10 mouse cellular contexts compared by ENCODE assay signal in genomic region chr13:11432465-11433339, GRCm38 (mm10).
A peak's percentile ranks its signal among the peaks of the same experiment; 100 is the strongest.
DNase-seq lines count a peak whose midpoint lies in the region; ATAC-seq and TF ChIP-seq lines count a peak whose summit lies in the region.
"Had no signal": no experiment of that assay in that cellular context is flagged by ENCODE, and none has a peak within 500 bp of the region (broad histone marks: within the 10 kb centered on the region; RNA-seq: fewer than 3 reads in every experiment).

No protein-coding gene starts in this region.

- no peaks in the 10 kb centered on the region for H3K27me3 ChIP-seq in heart, embryonic 15.5 days
- H3K27me3 ChIP-seq: liver, embryonic 13.5 days; neural tube, embryonic 15.5 days had no signal

- H3K9me3 ChIP-seq in heart, embryonic 15.5 days (replicated peaks), result no peaks in the 10 kb centered on the region
- H3K9me3 ChIP-seq: liver, embryonic 13.5 days; neural tube, embryonic 15.5 days had no signal

- WGBS in heart, embryonic 15.5 days, result 33% methylated on average over 7 of the region's 7 CpGs

- no peaks in the 10 kb centered on the region for H3K36me3 ChIP-seq in heart, embryonic 15.5 days
- H3K36me3 ChIP-seq: liver, embryonic 13.5 days; neural tube, embryonic 15.5 days had no signal

- peaks cover 24% of the 10 kb centered on the region for H3K4me1 ChIP-seq in heart, embryonic 15.5 days (replicated peaks)
- H3K4me1 ChIP-seq: liver, embryonic 13.5 days; neural tube, embryonic 15.5 days had no signal

- TF ChIP-seq CTCF in gastrocnemius, adult 2 months (IDR thresholded peaks at IDR 0.05), result no peak

- H3K4me2 ChIP-seq in heart, embryonic 15.5 days, result peak overlapping the region; percentile 30; the same call in 1 of the 2 replicates
- H3K4me2 ChIP-seq: liver, embryonic 13.5 days; neural tube, embryonic 15.5 days had no signal

- ATAC-seq in heart, embryonic 15.5 days (replicated peaks; ENCODE audit: insufficient number of reproducible peaks, insufficient read depth, low FRiP score, low read depth), result peak; percentile 90
- ATAC-seq in erythroid progenitor cell, adult 5-6 weeks (replicated peaks; ENCODE audit: low FRiP score, poor library complexity, severe bottlenecking), result no peak

- no peak overlapping the region for H3K4me3 ChIP-seq in gastrocnemius, adult 2 months
- H3K4me3 ChIP-seq in heart, embryonic 15.5 days, result no peak overlapping the region
- H3K4me3 ChIP-seq: liver, embryonic 13.5 days; neural tube, embryonic 15.5 days had no signal

- DNase-seq in gastrocnemius, adult 2 months, result peak; percentile 47
- DNase-seq in gastrocnemius, postnatal 25 days, result no peak
- peak; percentile 22 for DNase-seq in adrenal gland, adult 8-10 months
- peak; percentile 38 to 49 for DNase-seq in left cerebral cortex, postnatal 36 days (ENCODE audit: low spot score in 2 of 2)
- no peak for DNase-seq in liver
- no peak for DNase-seq in cerebellum, postnatal 10 days
- DNase-seq: liver, embryonic 13.5 days had no signal

- intact Hi-C loops in gastrocnemius, adult 2 months (cut with DNase I), result no loop called here
- intact Hi-C loops in left cerebral cortex, postnatal 36 days (cut with DNase I), result no loop called here

- no peak overlapping the region for H3K9ac ChIP-seq in heart, embryonic 15.5 days
- H3K9ac ChIP-seq: liver, embryonic 13.5 days; neural tube, embryonic 15.5 days had no signal

- H3K27ac ChIP-seq in gastrocnemius, adult 2 months, result no peak overlapping the region
- peak overlapping the region; percentile 86 for H3K27ac ChIP-seq in heart, embryonic 15.5 days
- H3K27ac ChIP-seq: liver, embryonic 13.5 days; neural tube, embryonic 15.5 days had no signal

Comparison
In these comparisons a context has a peak if more than half of its experiments do, and no peak if none do; other contexts are left out.
1. DNase-seq: peak in gastrocnemius, adult 2 months (single experiment), adrenal gland, adult 8-10 months (single experiment) and left cerebral cortex, postnatal 36 days (2 of 2); none in gastrocnemius, postnatal 25 days (single experiment), liver (single experiment) and cerebellum, postnatal 10 days (0 of 2).